ENCODE assay signal across 8 mouse cellular contexts in the genomic region with DNA sequence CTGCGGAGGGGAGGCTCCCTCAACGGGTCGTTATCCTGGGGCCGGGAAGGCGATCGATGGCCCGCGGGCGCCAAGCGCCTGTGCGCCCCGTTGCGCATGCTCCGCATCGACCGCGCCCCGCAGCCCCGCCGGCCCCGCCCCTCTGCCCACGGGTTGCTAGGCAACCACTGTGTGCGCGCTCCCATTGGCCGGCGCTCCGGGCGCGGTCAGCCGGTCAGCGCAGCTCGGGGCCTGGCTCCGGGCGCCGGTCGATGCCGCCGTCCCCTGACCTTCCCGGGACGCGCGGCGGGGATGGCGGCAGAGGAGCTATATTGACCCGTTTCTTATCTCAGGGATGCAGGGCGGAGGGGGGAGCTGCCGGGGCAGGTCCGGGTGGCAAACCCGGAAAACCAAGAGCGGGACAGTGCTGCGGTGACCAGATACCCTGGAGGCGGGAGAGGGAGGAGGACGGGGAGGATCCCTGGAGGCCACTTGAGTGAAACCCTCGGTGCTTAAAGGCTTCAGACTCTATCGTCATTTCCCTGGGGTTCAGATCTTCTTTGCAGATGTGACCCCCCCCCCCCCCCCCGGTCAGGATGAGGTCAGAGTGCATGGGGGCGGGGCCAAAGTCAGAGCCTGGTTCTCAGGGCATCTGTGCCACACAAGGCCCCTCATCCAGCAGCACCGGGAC. TPM values are rescaled to one million over a fixed set of nuclear protein-coding genes. Genes with fewer than 3 reads are reported as not detected.
A peak's percentile ranks its signal among the peaks of the same experiment; 100 is the strongest.
DNase-seq lines count a peak whose midpoint lies in the region; ATAC-seq and TF ChIP-seq lines count a peak whose summit lies in the region.

No protein-coding gene starts in this region.

- no peaks in the 10 kb centered on the region for H3K27me3 ChIP-seq in MEL (ENCODE audit: control insufficient read depth in 1 of 2, insufficient read depth in 2 of 2, low read length in 2 of 2)
- H3K27me3 ChIP-seq in lung, embryonic 15.5 days = peaks cover 62% of the 10 kb centered on the region
- no peaks in the 10 kb centered on the region for H3K27me3 ChIP-seq in thymus, adult 2 months (ENCODE audit: control insufficient read depth, insufficient read depth, low read length)

- peaks cover 0 to 4% of the 10 kb centered on the region in 2 experiments; a peak in 2 of 4 replicates for H3K36me3 ChIP-seq in MEL (ENCODE audit: control insufficient read depth in 1 of 2, insufficient read depth in 2 of 2, low read length in 2 of 2)
- no peaks in the 10 kb centered on the region for H3K36me3 ChIP-seq in lung, embryonic 15.5 days
- H3K36me3 ChIP-seq in thymus, adult 2 months (ENCODE audit: control insufficient read depth, insufficient read depth, low read length) = no peaks in the 10 kb centered on the region

- no peak for TF ChIP-seq EP300 in MEL (IDR thresholded peaks at IDR 0.05; ENCODE audit: low read depth in 1 of 2, low read length in 2 of 2)

- no peaks in the 10 kb centered on the region for H3K9me3 ChIP-seq in MEL (replicated peaks; ENCODE audit: insufficient read depth, low read length)
- H3K9me3 ChIP-seq in lung, embryonic 15.5 days = no peaks in the 10 kb centered on the region

- TF ChIP-seq CTCF in MEL (IDR thresholded peaks at IDR 0.05 in 2 of 3, conservative IDR thresholded peaks at IDR 0.05 in 1 of 3; ENCODE audit: control insufficient read depth in 1 of 3, insufficient read depth in 1 of 3, low read depth in 2 of 3, low read length in 3 of 3, poor library complexity in 1 of 3, severe bottlenecking in 1 of 3) = no peak
- peak; percentile 51; the same call in 1 of the 2 replicates for TF ChIP-seq CTCF in thymus, adult 2 months (IDR thresholded peaks at IDR 0.05; ENCODE audit: borderline replicate concordance, control insufficient read depth, extremely low read depth, insufficient read depth, low read length, poor library complexity)

- WGBS in lung, embryonic 15.5 days = 1% methylated on average over 53 of the region's 58 CpGs
- WGBS in thymus, adult 2 months = 2% methylated on average over 58 of the region's 58 CpGs

- peak overlapping the region; percentile 89 for H3K4me2 ChIP-seq in lung, embryonic 15.5 days

- ATAC-seq in hematopoietic stem cell, adult 5-6 weeks (replicated peaks in 1 of 2; ENCODE audit: insufficient read depth in 1 of 2, low FRiP score in 2 of 2, low TSS enrichment in 1 of 2, low read depth in 1 of 2, poor library complexity in 2 of 2, severe bottlenecking in 2 of 2) = peak; percentile 52 to 61; a peak in 2 of 4 replicates
- ATAC-seq in lung, embryonic 15.5 days (ENCODE audit: borderline replicate concordance, extremely low read depth, low FRiP score, low TSS enrichment) = peak; percentile 88

- TF ChIP-seq POLR2A in MEL (IDR thresholded peaks at IDR 0.05; ENCODE audit: control insufficient read depth in 1 of 2, insufficient read depth in 1 of 2, low read depth in 1 of 2, low read length in 2 of 2, poor library complexity in 1 of 2) = peak; percentile 56 to 58; a peak in 2 of 4 replicates
- peak; percentile 49; the same call in 1 of the 2 replicates for TF ChIP-seq POLR2A in thymus, adult 2 months (IDR thresholded peaks at IDR 0.05; ENCODE audit: control insufficient read depth, extremely low read depth, insufficient read depth, low read length, poor library complexity)

- peak overlapping the region; percentile 74 to 87 for H3K4me3 ChIP-seq in MEL (ENCODE audit: control insufficient read depth in 1 of 2, insufficient read depth in 1 of 2, low read depth in 2 of 2, low read length in 2 of 2)
- H3K4me3 ChIP-seq in lung, embryonic 15.5 days = peak overlapping the region; percentile 58
- H3K4me3 ChIP-seq in thymus, adult 2 months (ENCODE audit: control insufficient read depth, insufficient read depth, low read length) = peak overlapping the region; percentile 68

- H3K79me2 ChIP-seq in MEL (ENCODE audit: control insufficient read depth, insufficient read depth, low read length, poor library complexity) = no peaks in the 10 kb centered on the region

- H3K27ac ChIP-seq in MEL (ENCODE audit: control insufficient read depth, low read depth, low read length) = no peak overlapping the region
- H3K27ac ChIP-seq in lung, embryonic 15.5 days = no peak overlapping the region
- no peak overlapping the region for H3K27ac ChIP-seq in thymus, adult 2 months (ENCODE audit: control insufficient read depth, insufficient read depth, low read length)

- DNase-seq in MEL (ENCODE audit: low read depth, low spot score) = peak; percentile 85
- peak; percentile 92 for DNase-seq in cerebellum, adult 8-10 months
- DNase-seq in forelimb bud, embryonic 11.5 days (ENCODE audit: low read depth, low spot score) = peak; percentile 85
- peak; percentile 30 for DNase-seq in layer of hippocampus, adult 9-10 months (ENCODE audit: low spot score)
- peak; percentile 79 for DNase-seq in ovary, adult 18-20 months (ENCODE audit: low spot score)
- DNase-seq in thymus, adult 2 months = peak; percentile 85

- H3K4me1 ChIP-seq in MEL (ENCODE audit: control insufficient read depth in 1 of 2, insufficient read depth in 2 of 2, low read length in 2 of 2) = peaks cover 0 to 8% of the 10 kb centered on the region in 2 experiments; a peak in 2 of 4 replicates
- peaks cover 4% of the 10 kb centered on the region; the same call in 1 of the 2 replicates for H3K4me1 ChIP-seq in lung, embryonic 15.5 days
- peaks cover 12% of the 10 kb centered on the region for H3K4me1 ChIP-seq in thymus, adult 2 months (replicated peaks; ENCODE audit: control insufficient read depth, insufficient read depth, low read length)

- H3K9ac ChIP-seq in MEL (ENCODE audit: control insufficient read depth, low read depth, low read length, poor library complexity, severe bottlenecking) = peak overlapping the region; percentile 71
- H3K9ac ChIP-seq in lung, embryonic 15.5 days = peak overlapping the region; percentile 47

- no peak for TF ChIP-seq RAD21 in MEL (IDR thresholded peaks at IDR 0.05; ENCODE audit: low read depth, low read length)

TF ChIP-seq in MEL, 35 proteins besides CTCF, POLR2A, EP300 and RAD21:
- TF ChIP-seq ELF1 (IDR thresholded peaks at IDR 0.05; ENCODE audit: low read depth, low read length) (peak; percentile 68), NELFE (IDR thresholded peaks at IDR 0.05; ENCODE audit: low read depth, low read length) (peak; percentile 32; the same call in 1 of the 2 replicates), TAL1 (IDR thresholded peaks at IDR 0.05; ENCODE audit: low read length) (peak; percentile 64), MAFK (IDR thresholded peaks at IDR 0.05; ENCODE audit: borderline replicate concordance, low read depth, low read length) (no peak), TBP (IDR thresholded peaks at IDR 0.05; ENCODE audit: low read depth, low read length) (no peak), MXI1 (IDR thresholded peaks at IDR 0.05; ENCODE audit: low read depth, low read length) (no peak), BHLHE40 (IDR thresholded peaks at IDR 0.05; ENCODE audit: borderline replicate concordance, low read depth, low read length) (no peak), MAZ (IDR thresholded peaks at IDR 0.05; ENCODE audit: low read depth, low read length) (no peak), POLR2AphosphoS2 (IDR thresholded peaks at IDR 0.05; ENCODE audit: low read length) (no peak), MYB (IDR thresholded peaks at IDR 0.05; ENCODE audit: low read depth, low read length) (no peak), ZKSCAN1 (IDR thresholded peaks at IDR 0.05; ENCODE audit: low read depth, low read length) (no peak), MYC (IDR thresholded peaks at IDR 0.05; ENCODE audit: low read depth, low read length) (no peak), ZMIZ1 (IDR thresholded peaks at IDR 0.05; ENCODE audit: low read depth, low read length) (0 out of 2 replicates have a peak, but pooled peaks have one; percentile 28), GATA1 (IDR thresholded peaks at IDR 0.05; ENCODE audit: low read depth, low read length) (no peak), UBTF (IDR thresholded peaks at IDR 0.05; ENCODE audit: borderline replicate concordance, insufficient read depth, low read depth, low read length) (no peak), HCFC1 (IDR thresholded peaks at IDR 0.05; ENCODE audit: low read depth, low read length) (peak; percentile 38; the same call in 1 of the 2 replicates), USF1 (IDR thresholded peaks at IDR 0.05; ENCODE audit: low read depth, low read length) (no peak), NRF1 (IDR thresholded peaks at IDR 0.05; ENCODE audit: insufficient read depth, low read depth, low read length, poor library complexity, severe bottlenecking) (peak; percentile 91), RCOR1 (IDR thresholded peaks at IDR 0.05; ENCODE audit: low read depth, low read length) (no peak), SIN3A (IDR thresholded peaks at IDR 0.05; ENCODE audit: low read length) (no peak; the same call in 1 of the 2 replicates)

RNA-seq across cellular contexts. Expression of a gene that starts 19.2 kb away (rescaled TPM):
- total RNA-seq in MEL (2012; rRNA removed) = not detected in 2 replicates
- polyA plus RNA-seq in MEL (2012; ENCODE audit: insufficient read depth in 1 of 2, insufficient read length in 2 of 2, low read depth in 1 of 2, low replicate concordance in 2 of 2, missing spikeins in 1 of 2) = not detected
- total RNA-seq in hematopoietic stem cell, adult 5-6 weeks (2017) = not detected in 2 replicates
- polyA plus RNA-seq in lung, embryonic 15.5 days (2015; fragmentation: Nextera tagmentation; extraction: Ambion mirVana) = not detected in 2 replicates
- 0.03 and 0.10 TPM in 2 replicates for polyA plus RNA-seq in thymus, adult 2 months (2012; rRNA removed)

RNA-seq across cellular contexts. Expression of a gene that starts 42.0 kb away (rescaled TPM):
- total RNA-seq in MEL (2012; rRNA removed) = 113 and 125 TPM in 2 replicates
- polyA plus RNA-seq in MEL (2012; ENCODE audit: insufficient read depth in 1 of 2, insufficient read length in 2 of 2, low read depth in 1 of 2, low replicate concordance in 2 of 2, missing spikeins in 1 of 2) = 100 to 1,000 TPM in 1 of 2 experiments, not detected in 1; 258 TPM
- 52.6 and 54.4 TPM in 2 replicates for total RNA-seq in hematopoietic stem cell, adult 5-6 weeks (2017)
- 122 and 126 TPM in 2 replicates for polyA plus RNA-seq in lung, embryonic 15.5 days (2015; fragmentation: Nextera tagmentation; extraction: Ambion mirVana)
- 341 and 425 TPM in 2 replicates for polyA plus RNA-seq in thymus, adult 2 months (2012; rRNA removed)

Comparison
In these comparisons a context has a peak if more than half of its experiments do, and no peak if none do; other contexts are left out.
1. DNase-seq: peak in every context shown above with its lines; median percentile 92 in cerebellum, adult 8-10 months; 85 in MEL; 85 in forelimb bud, embryonic 11.5 days; 85 in thymus, adult 2 months; 79 in ovary, adult 18-20 months; 30 in layer of hippocampus, adult 9-10 months.